Mouse (Mus musculus) urinary bladder, postnatal 0 days (tissue): ENCODE results near the gene Klk1b21. TPM values are rescaled to one million over a fixed set of nuclear protein-coding genes. Genes with fewer than 3 reads are reported as not detected.

Experiments
- polyA plus RNA-seq: library from polyadenylated mRNA; unstranded; fragments of >200 nt; fragmentation: Nextera tagmentation; extraction: Ambion mirVana; gene quantifications from 2 replicates; pipeline ENCODE4 v1.2.1, GENCODE M21; 2015

Klk1b21 gene
- not detected in 2 replicates for polyA plus RNA-seq

DNA sequence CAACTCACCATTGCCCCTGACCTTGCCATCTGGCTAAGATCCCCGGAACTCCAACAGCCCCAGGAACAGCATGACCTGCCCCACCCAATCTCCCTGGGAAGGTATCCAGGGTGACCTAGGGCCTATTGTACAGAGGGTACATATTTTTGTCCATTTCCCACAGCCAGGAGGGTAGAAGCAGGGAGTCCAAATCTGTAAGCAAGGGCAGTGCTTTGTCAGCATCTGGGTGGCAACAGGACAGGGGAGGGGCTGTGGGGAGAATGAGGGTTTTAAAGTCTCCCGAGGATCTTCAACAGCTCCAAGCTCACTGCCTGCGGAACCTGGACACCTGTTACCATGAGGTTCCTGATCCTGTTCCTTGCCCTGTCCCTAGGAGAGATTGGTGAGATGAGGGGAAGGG lies at the start of gene Klk1b21:
Gene Klk1b21 (plus strand): TSS at position 301 of the 400 bp plus-strand sequence.

DNA sequence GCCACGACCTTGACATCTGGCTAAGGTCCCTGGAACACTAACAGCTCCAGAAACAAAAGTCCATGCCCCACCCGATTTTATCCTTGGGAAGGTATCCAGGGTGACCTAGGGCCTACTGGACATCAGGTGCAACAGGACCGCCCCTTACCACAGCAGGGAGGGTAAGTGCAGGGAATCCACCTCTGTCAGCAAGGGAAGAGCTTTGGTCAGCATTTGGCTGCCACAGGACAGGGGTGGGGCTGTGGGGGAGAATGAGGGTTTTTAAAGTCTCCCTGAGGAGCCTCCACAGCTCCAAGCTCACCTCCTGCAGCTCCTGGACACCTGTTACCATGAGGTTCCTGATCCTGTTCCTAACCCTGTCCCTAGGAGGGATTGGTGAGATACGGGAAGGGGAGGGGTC lies 10.2 kb downstream of the Klk1b21 start, which contains the start of gene Klk1b22:
Gene Klk1b22 (plus strand): TSS at position 301 of the 400 bp plus-strand sequence.

DNA sequence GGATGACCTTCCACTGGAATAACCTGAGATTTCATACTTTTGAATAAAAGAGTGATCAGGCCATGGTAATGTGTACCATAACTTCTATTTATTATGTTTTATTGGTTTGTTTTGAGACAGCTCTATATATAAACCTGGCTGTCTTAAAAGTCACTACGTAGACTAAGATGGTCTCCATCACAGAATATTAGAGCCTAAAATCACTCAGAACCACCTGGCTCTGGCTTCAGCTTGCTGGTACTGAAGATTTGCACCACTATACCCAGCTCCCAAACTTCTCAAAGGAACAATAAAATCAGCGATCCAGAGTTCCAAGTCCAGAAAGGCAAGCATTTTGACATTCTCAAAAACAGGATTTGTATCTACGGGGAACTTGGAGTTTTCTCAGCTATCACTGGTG lies 34.3 kb downstream of the Klk1b21 start, which contains the start of gene Klk1b16:
Gene Klk1b16 (plus strand): TSS at position 301 of the 400 bp plus-strand sequence.

Other genes with a start within 250 kb of the Klk1b21 start
- not detected in 2 replicates for gene Klk4, start 221.2 kb upstream of the Klk1b21 start, polyA plus RNA-seq
- not detected in 2 replicates for gene Klk15, start 168.6 kb upstream of the Klk1b21 start, polyA plus RNA-seq
- gene Klk1b8, start 151.7 kb upstream of the Klk1b21 start, polyA plus RNA-seq: not detected in 2 replicates
- not detected in 2 replicates for gene Klk1b1, start 135.6 kb upstream of the Klk1b21 start, polyA plus RNA-seq
- not detected in 2 replicates for gene Klk1b9, start 126.3 kb upstream of the Klk1b21 start, polyA plus RNA-seq
- gene Klk1b11, start 106.5 kb upstream of the Klk1b21 start, polyA plus RNA-seq: not detected in 2 replicates
- gene Klk1b26, start 90.2 kb upstream of the Klk1b21 start, polyA plus RNA-seq: not detected in 2 replicates
- gene Klk1b27, start 50.0 kb upstream of the Klk1b21 start, polyA plus RNA-seq: not detected in 2 replicates
- gene Klk1b22, start 10.3 kb downstream of the Klk1b21 start, polyA plus RNA-seq: not detected in 2 replicates
- gene Klk1b16, start 34.4 kb downstream of the Klk1b21 start, polyA plus RNA-seq: not detected in 2 replicates
- not detected in 2 replicates for gene Klk1b24, start 85.9 kb downstream of the Klk1b21 start, polyA plus RNA-seq
- gene Klk1b3, start 95.9 kb downstream of the Klk1b21 start, polyA plus RNA-seq: not detected in 2 replicates
- not detected in 2 replicates for gene Klk1b4, start 105.1 kb downstream of the Klk1b21 start, polyA plus RNA-seq
- not detected in 2 replicates for gene Klk1b5, start 113.6 kb downstream of the Klk1b21 start, polyA plus RNA-seq
- not detected in 2 replicates for gene Klk1, start 123.0 kb downstream of the Klk1b21 start, polyA plus RNA-seq
- not detected in 2 replicates for gene Gm36864, start 133.8 kb downstream of the Klk1b21 start, polyA plus RNA-seq
- 0.71 and 1.4 TPM in 2 replicates for gene 1700028J19Rik, start 144.4 kb downstream of the Klk1b21 start, polyA plus RNA-seq
- 55.7 and 58.6 TPM in 2 replicates for gene 2410002F23Rik, start 144.4 kb downstream of the Klk1b21 start, polyA plus RNA-seq
- gene Acp4, start 155.1 kb downstream of the Klk1b21 start, polyA plus RNA-seq: not detected in 2 replicates
- not detected in 2 replicates for gene Gm15517, start 159.1 kb downstream of the Klk1b21 start, polyA plus RNA-seq
- gene Clec11a, start 204.6 kb downstream of the Klk1b21 start, polyA plus RNA-seq: 13.6 and 16.2 TPM in 2 replicates
- gene Shank1, start 207.9 kb downstream of the Klk1b21 start, polyA plus RNA-seq: 1.1 and 1.2 TPM in 2 replicates